In the genomic region with DNA sequence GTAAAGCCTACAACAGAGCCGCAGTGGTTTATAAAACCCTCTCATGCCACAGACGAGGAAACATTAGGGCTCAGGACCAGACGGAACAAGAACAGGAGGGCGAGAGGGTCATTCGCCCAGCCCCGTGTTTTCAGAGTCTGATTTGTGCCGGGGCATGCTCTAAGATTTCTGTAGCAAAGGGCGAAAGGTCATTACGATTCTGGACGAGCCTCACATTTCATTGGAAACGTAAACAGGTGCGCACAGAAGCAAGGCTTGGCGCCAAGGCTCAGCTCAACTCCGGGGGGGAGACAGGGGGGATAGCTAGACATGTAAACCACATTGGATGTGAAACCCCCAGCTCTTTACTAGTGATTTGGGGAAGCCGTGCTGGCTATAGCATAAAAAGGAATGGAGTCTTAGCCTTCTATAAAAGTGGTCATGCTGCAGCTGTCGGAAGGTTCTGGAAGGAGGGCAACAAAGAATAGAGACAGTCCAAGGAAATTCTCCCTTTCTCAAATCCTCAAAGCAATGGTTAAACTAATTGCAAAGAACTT, we compare ENCODE assay signal across 15 mouse cellular contexts.
DNase-seq lines count a peak whose midpoint lies in the region; ATAC-seq lines count a peak whose summit lies in the region.
"Had no signal": no experiment of that assay in that cellular context is flagged by ENCODE, and none has a peak within 500 bp of the region (broad histone marks: within the 10 kb centered on the region; RNA-seq: fewer than 3 reads in every experiment).

No protein-coding gene starts in this region.

- DNase-seq in embryo, embryonic 10.5 days (ENCODE audit: low spot score) = peak; percentile 40
- no peak for DNase-seq in embryonic facial prominence, embryonic 11.5 days (ENCODE audit: low spot score)
- no peak for DNase-seq in right cerebral cortex, adult 18-20 months
- DNase-seq: cerebellum, adult 2 months; heart, postnatal 4 days; liver, embryonic 13.5 days; lung, postnatal 10 days had no signal

- no peaks in the 10 kb centered on the region for H3K27me3 ChIP-seq in embryonic facial prominence, embryonic 11.5 days (ENCODE audit: control insufficient read depth, insufficient read depth, low read length)
- H3K27me3 ChIP-seq in kidney, embryonic 14.5 days (ENCODE audit: control insufficient read depth, insufficient read depth, low read length) = no peaks in the 10 kb centered on the region
- no peaks in the 10 kb centered on the region for H3K27me3 ChIP-seq in limb, embryonic 12.5 days
- H3K27me3 ChIP-seq in liver, embryonic 12.5 days (replicated peaks) = no peaks in the 10 kb centered on the region
- peaks cover 13% of the 10 kb centered on the region; the same call in 1 of the 2 replicates for H3K27me3 ChIP-seq in forebrain, embryonic 13.5 days
- H3K27me3 ChIP-seq: liver, embryonic 13.5 days had no signal

- H3K4me3 ChIP-seq in embryonic facial prominence, embryonic 11.5 days (ENCODE audit: low read depth, low read length) = no peak overlapping the region
- H3K4me3 ChIP-seq in kidney, embryonic 14.5 days (ENCODE audit: low read length) = no peak overlapping the region
- no peak overlapping the region for H3K4me3 ChIP-seq in limb, embryonic 12.5 days (replicated peaks)
- no peak overlapping the region for H3K4me3 ChIP-seq in liver, embryonic 12.5 days
- H3K4me3 ChIP-seq in forebrain, embryonic 13.5 days = no peak overlapping the region
- H3K4me3 ChIP-seq: forebrain, embryonic 15.5 days; liver, embryonic 13.5 days; myocyte had no signal

- no peaks in the 10 kb centered on the region; the same call in 1 of the 2 replicates for H3K4me1 ChIP-seq in embryonic facial prominence, embryonic 11.5 days (ENCODE audit: control insufficient read depth, insufficient read depth, low read length)
- H3K4me1 ChIP-seq in kidney, embryonic 14.5 days (ENCODE audit: control insufficient read depth, insufficient read depth, low read length) = peaks cover 19% of the 10 kb centered on the region; the same call in 1 of the 2 replicates
- H3K4me1 ChIP-seq in limb, embryonic 12.5 days (replicated peaks) = peaks cover 35% of the 10 kb centered on the region
- peaks cover 3% of the 10 kb centered on the region; the same call in 1 of the 2 replicates for H3K4me1 ChIP-seq in liver, embryonic 12.5 days
- peaks cover 15% of the 10 kb centered on the region for H3K4me1 ChIP-seq in forebrain, embryonic 13.5 days
- H3K4me1 ChIP-seq: liver, embryonic 13.5 days had no signal

- no peak for ATAC-seq in embryonic facial prominence, embryonic 11.5 days (replicated peaks; ENCODE audit: insufficient number of reproducible peaks, low FRiP score, low TSS enrichment, low read depth)
- ATAC-seq in kidney, embryonic 14.5 days (ENCODE audit: low FRiP score, low TSS enrichment) = no peak
- no peak for ATAC-seq in limb, embryonic 12.5 days (ENCODE audit: insufficient number of reproducible peaks, insufficient read depth, low FRiP score, low TSS enrichment, low read depth)
- ATAC-seq in liver, embryonic 12.5 days = no peak
- no peak for ATAC-seq in forebrain, embryonic 13.5 days

- H3K9ac ChIP-seq in embryonic facial prominence, embryonic 11.5 days (replicated peaks; ENCODE audit: low read length) = no peak overlapping the region
- no peak overlapping the region for H3K9ac ChIP-seq in kidney, embryonic 14.5 days (ENCODE audit: low read depth, low read length)
- no peak overlapping the region for H3K9ac ChIP-seq in limb, embryonic 12.5 days (replicated peaks)
- no peak overlapping the region for H3K9ac ChIP-seq in liver, embryonic 12.5 days
- no peak overlapping the region for H3K9ac ChIP-seq in forebrain, embryonic 13.5 days
- H3K9ac ChIP-seq: forebrain, embryonic 15.5 days; liver, embryonic 13.5 days had no signal

- no peak overlapping the region for H3K4me2 ChIP-seq in embryonic facial prominence, embryonic 11.5 days (ENCODE audit: low read depth, low read length)
- no peak overlapping the region; the same call in 1 of the 2 replicates for H3K4me2 ChIP-seq in kidney, embryonic 14.5 days (replicated peaks; ENCODE audit: low read depth, low read length)
- peak overlapping the region; percentile 27; the same call in 1 of the 2 replicates for H3K4me2 ChIP-seq in limb, embryonic 12.5 days
- no peak overlapping the region for H3K4me2 ChIP-seq in liver, embryonic 12.5 days
- no peak overlapping the region for H3K4me2 ChIP-seq in forebrain, embryonic 13.5 days
- H3K4me2 ChIP-seq: forebrain, embryonic 15.5 days; heart, embryonic 11.5 days; liver, embryonic 13.5 days had no signal

- no peaks in the 10 kb centered on the region for H3K9me3 ChIP-seq in embryonic facial prominence, embryonic 11.5 days (replicated peaks; ENCODE audit: control insufficient read depth, low read length)
- no peaks in the 10 kb centered on the region for H3K9me3 ChIP-seq in kidney, embryonic 14.5 days (ENCODE audit: control insufficient read depth, low read length)
- H3K9me3 ChIP-seq in limb, embryonic 12.5 days = no peaks in the 10 kb centered on the region
- H3K9me3 ChIP-seq in liver, embryonic 12.5 days (replicated peaks) = no peaks in the 10 kb centered on the region
- no peaks in the 10 kb centered on the region for H3K9me3 ChIP-seq in forebrain, embryonic 13.5 days (replicated peaks)
- H3K9me3 ChIP-seq: forebrain, embryonic 15.5 days; liver, embryonic 13.5 days had no signal

- no peaks in the 10 kb centered on the region for H3K36me3 ChIP-seq in embryonic facial prominence, embryonic 11.5 days (replicated peaks; ENCODE audit: control insufficient read depth, insufficient read depth, low read depth, low read length)
- no peaks in the 10 kb centered on the region for H3K36me3 ChIP-seq in kidney, embryonic 14.5 days (ENCODE audit: control insufficient read depth, insufficient read depth, low read length)
- no peaks in the 10 kb centered on the region for H3K36me3 ChIP-seq in limb, embryonic 12.5 days
- no peaks in the 10 kb centered on the region for H3K36me3 ChIP-seq in liver, embryonic 12.5 days
- no peaks in the 10 kb centered on the region for H3K36me3 ChIP-seq in forebrain, embryonic 13.5 days (ENCODE audit: poor library complexity, severe bottlenecking)
- H3K36me3 ChIP-seq: forebrain, embryonic 15.5 days; liver, embryonic 13.5 days had no signal

- H3K27ac ChIP-seq in embryonic facial prominence, embryonic 11.5 days (replicated peaks; ENCODE audit: low read depth, low read length) = peak overlapping the region; percentile 22; the same call in 1 of the 2 replicates
- peak overlapping the region; percentile 56; the same call in 1 of the 2 replicates for H3K27ac ChIP-seq in kidney, embryonic 14.5 days (ENCODE audit: low read depth, low read length)
- H3K27ac ChIP-seq in limb, embryonic 12.5 days = peak overlapping the region; percentile 54
- H3K27ac ChIP-seq in liver, embryonic 12.5 days = no peak overlapping the region
- no peak overlapping the region for H3K27ac ChIP-seq in forebrain, embryonic 13.5 days
- H3K27ac ChIP-seq: forebrain, embryonic 15.5 days; liver, embryonic 13.5 days; stomach, postnatal 0 days had no signal

- WGBS in embryonic facial prominence, embryonic 11.5 days = 31% methylated on average over 16 of the region's 16 CpGs
- WGBS in kidney, embryonic 14.5 days = 51% methylated on average over 16 of the region's 16 CpGs
- WGBS in limb, embryonic 12.5 days = 47% methylated on average over 16 of the region's 16 CpGs
- 75% methylated on average over 16 of the region's 16 CpGs for WGBS in liver, embryonic 12.5 days (ENCODE audit: insufficient replicate concordance)
- WGBS in forebrain, embryonic 13.5 days = 42% methylated on average over 16 of the region's 16 CpGs

Comparison
In these comparisons a context has a peak if more than half of its experiments do, and no peak if none do; other contexts are left out.
1. H3K27ac ChIP-seq: peak in embryonic facial prominence, embryonic 11.5 days (single experiment), kidney, embryonic 14.5 days (single experiment) and limb, embryonic 12.5 days (single experiment); none in liver, embryonic 12.5 days (single experiment) and forebrain, embryonic 13.5 days (single experiment).